Mouse (Mus musculus): ENCODE measurements around the gene Tsc1. TPM values are rescaled to one million over a fixed set of nuclear protein-coding genes. Genes with fewer than 3 reads are reported as not detected.

Gene Tsc1
- polyA plus RNA-seq, 1 experiment from 2014 or later, result 32.4 TPM

DNA sequence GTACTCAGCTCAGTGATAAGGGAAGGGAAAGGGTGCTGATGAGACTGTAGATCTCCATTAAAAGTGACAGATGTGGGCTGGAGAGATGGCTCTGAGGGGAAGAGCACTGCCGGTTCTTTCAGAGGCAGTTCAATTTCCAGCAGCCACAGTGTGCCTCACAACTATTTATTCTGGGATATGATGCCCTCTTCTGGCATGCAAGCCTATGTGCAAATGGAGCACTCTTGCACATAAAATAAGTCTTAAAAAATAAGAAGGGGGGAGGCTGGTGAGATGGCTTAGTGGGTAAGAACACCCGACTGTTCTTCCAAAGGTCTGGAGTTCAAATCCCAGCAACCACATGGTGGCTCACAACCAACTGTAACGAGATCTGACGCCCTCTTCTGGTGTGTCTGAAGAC lies 7.9 kb upstream of the Tsc1 start:
- Histone ChIP-seq H3K4me3 (ENCODE audit: low read depth, low read length) (no peak overlapping the region), H3K9ac (ENCODE audit: low read length) (no peak overlapping the region), H3K9me3 (ENCODE audit: control insufficient read depth, low read length) (no peaks in the 10 kb centered on the region), H3K27ac (ENCODE audit: low read depth, low read length) (no peak overlapping the region), H3K4me1 (replicated peaks; ENCODE audit: control insufficient read depth, insufficient read depth, low read length) (no peaks in the 10 kb centered on the region), H3K27me3 (ENCODE audit: control insufficient read depth, insufficient read depth, low read length) (no peaks in the 10 kb centered on the region), H3K4me2 (ENCODE audit: low read depth, low read length, severe bottlenecking) (no peak overlapping the region), H3K36me3 (ENCODE audit: control insufficient read depth, insufficient read depth, low read length) (no peaks in the 10 kb centered on the region)
- DNase-seq (ENCODE audit: low spot score) (no peak), ATAC-seq (replicated peaks; ENCODE audit: low FRiP score) (no peak)
- WGBS, result 52% methylated on average over 4 of the region's 4 CpGs

DNA sequence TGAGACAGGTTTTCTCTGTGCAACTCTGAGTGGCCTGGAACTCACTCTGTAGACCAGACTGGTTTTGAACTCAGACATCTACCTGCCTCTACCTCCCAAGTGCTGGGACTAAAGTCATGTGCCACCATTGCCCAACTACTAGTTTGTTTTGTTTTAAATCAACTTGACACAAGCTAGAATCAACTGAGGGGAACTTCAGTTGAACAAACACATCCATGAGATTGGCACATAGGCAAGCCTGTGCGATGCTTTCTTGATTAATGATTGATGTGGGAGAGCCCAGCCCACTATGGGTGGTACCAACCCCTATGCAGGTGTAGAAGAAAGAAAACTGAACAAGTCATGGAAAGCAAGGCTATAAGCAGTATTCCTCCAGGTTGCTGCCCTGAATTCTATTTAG lies 5.8 kb upstream of the Tsc1 start:
- H3K36me3 ChIP-seq (ENCODE audit: control insufficient read depth, insufficient read depth, low read length), result no peaks in the 10 kb centered on the region
- DNase-seq (ENCODE audit: low spot score) (no peak), ATAC-seq (replicated peaks; ENCODE audit: low FRiP score) (no peak)
- no peak overlapping the region for H3K9ac ChIP-seq (ENCODE audit: low read length)
- WGBS, result 95% methylated on average over 1 of the region's 1 CpGs
- no peak overlapping the region for H3K27ac ChIP-seq (ENCODE audit: low read depth, low read length)
- no peak overlapping the region for H3K4me2 ChIP-seq (ENCODE audit: low read depth, low read length, severe bottlenecking)
- no peaks in the 10 kb centered on the region for H3K27me3 ChIP-seq (ENCODE audit: control insufficient read depth, insufficient read depth, low read length)
- H3K9me3 ChIP-seq (ENCODE audit: control insufficient read depth, low read length), result no peaks in the 10 kb centered on the region
- H3K4me1 ChIP-seq (replicated peaks; ENCODE audit: control insufficient read depth, insufficient read depth, low read length), result no peaks in the 10 kb centered on the region; the same call in 1 of the 2 replicates
- no peak overlapping the region for H3K4me3 ChIP-seq (ENCODE audit: low read depth, low read length)

DNA sequence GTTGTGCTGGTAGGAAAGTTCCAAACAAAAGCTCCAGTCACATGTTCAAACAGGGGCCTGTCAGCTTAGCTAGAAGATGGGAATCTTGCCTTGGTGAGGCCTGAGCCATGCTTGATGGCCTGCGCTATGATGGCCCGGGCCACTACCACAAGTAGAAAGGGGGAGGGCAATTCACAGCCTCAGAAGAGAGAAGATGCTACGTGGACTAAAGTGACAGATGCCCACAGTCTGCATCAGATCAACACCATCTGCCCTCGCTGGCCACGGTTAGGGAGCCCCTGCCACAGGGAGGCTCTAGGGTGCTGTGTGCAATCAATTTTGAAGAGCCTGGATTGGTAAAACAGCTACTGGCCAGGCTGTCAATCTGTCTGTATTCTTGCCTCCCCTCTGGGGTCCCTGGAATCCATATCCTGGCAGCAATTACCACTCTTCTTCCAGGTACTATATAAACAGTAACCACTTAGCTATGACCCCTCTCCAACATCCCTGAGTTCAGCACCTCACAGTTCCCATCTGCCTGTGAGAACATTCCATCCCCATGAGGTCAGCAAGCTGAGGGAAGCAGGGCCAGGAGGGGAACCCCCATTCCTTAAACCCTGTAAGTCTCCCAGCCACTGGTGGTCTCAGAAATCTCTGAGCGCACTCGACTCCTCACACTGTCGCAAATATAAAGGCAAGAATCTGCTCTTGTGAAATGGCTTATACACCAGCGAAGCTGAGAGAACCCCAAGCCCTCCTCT lies 3.8 kb upstream of the Tsc1 start:
- DNase-seq (ENCODE audit: low spot score), result no peak
- H3K4me1 ChIP-seq (replicated peaks; ENCODE audit: control insufficient read depth, insufficient read depth, low read length), result peaks cover 2% of the 10 kb centered on the region; the same call in 1 of the 2 replicates
- no peak overlapping the region for H3K4me3 ChIP-seq (ENCODE audit: low read depth, low read length)
- 81% methylated on average over 9 of the region's 9 CpGs for WGBS
- H3K36me3 ChIP-seq (ENCODE audit: control insufficient read depth, insufficient read depth, low read length), result no peaks in the 10 kb centered on the region
- no peak overlapping the region for H3K4me2 ChIP-seq (ENCODE audit: low read depth, low read length, severe bottlenecking)
- no peak for ATAC-seq (replicated peaks; ENCODE audit: low FRiP score)
- H3K27ac ChIP-seq (ENCODE audit: low read depth, low read length), result no peak overlapping the region
- no peaks in the 10 kb centered on the region for H3K27me3 ChIP-seq (ENCODE audit: control insufficient read depth, insufficient read depth, low read length)
- H3K9me3 ChIP-seq (ENCODE audit: control insufficient read depth, low read length), result no peaks in the 10 kb centered on the region
- no peak overlapping the region for H3K9ac ChIP-seq (ENCODE audit: low read length)

DNA sequence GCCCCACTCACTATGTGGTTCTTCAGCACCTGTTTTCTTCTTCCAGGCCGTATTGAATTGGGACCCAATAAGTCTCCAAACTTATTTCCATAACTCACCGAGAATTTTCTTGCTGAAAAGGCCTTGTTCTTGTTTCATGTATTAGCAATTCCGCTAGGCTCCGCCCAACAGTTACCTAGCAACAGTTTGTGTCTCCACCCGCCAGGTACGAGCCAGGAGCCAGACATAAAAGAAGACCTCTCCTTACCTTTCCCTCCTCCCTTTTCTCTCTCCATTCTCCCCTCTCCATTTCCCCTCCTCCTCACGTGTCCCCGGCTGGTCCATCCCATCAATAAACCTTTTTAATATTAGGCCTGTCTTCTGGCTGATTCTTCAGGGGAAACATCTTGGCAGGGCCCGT lies 2.7 kb upstream of the Tsc1 start:
- Histone ChIP-seq H3K9ac (ENCODE audit: low read length) (no peak overlapping the region), H3K27ac (ENCODE audit: low read depth, low read length) (no peak overlapping the region), H3K4me2 (ENCODE audit: low read depth, low read length, severe bottlenecking) (peak overlapping the region; percentile 19; the same call in 1 of the 2 replicates), H3K27me3 (ENCODE audit: control insufficient read depth, insufficient read depth, low read length) (no peaks in the 10 kb centered on the region), H3K4me3 (ENCODE audit: low read depth, low read length) (no peak overlapping the region), H3K9me3 (ENCODE audit: control insufficient read depth, low read length) (no peaks in the 10 kb centered on the region), H3K36me3 (ENCODE audit: control insufficient read depth, insufficient read depth, low read length) (no peaks in the 10 kb centered on the region), H3K4me1 (replicated peaks; ENCODE audit: control insufficient read depth, insufficient read depth, low read length) (peaks cover 2% of the 10 kb centered on the region; the same call in 1 of the 2 replicates)
- 13% methylated on average over 9 of the region's 9 CpGs for WGBS
- DNase-seq (ENCODE audit: low spot score), result no peak
- no peak for ATAC-seq (replicated peaks; ENCODE audit: low FRiP score)

DNA sequence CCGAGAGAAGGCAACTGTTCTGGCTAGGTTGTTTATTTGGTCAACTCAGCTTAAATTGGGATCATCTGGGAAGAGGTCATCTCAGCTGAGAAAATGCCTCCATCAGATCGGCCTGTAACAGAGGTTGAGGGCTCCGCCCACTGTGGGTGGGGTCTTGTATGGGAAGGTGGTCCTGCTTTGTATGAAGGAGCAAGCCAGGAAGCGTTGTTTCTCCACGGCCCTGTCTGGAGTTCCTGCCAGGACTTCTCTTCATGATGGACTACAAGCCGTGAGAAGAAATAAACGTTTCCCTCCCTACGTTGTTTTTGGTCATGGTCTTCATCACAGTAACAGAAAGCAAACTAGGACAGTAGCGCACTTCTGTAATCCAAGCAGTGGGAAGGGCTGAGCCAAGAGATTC lies 2.1 kb upstream of the Tsc1 start:
- peaks cover 5% of the 10 kb centered on the region for H3K4me1 ChIP-seq (replicated peaks; ENCODE audit: control insufficient read depth, insufficient read depth, low read length)
- H3K27ac ChIP-seq (ENCODE audit: low read depth, low read length), result no peak overlapping the region
- no peaks in the 10 kb centered on the region for H3K9me3 ChIP-seq (ENCODE audit: control insufficient read depth, low read length)
- 0 out of 2 replicates have a peak overlapping the region, but pooled peaks have one; percentile 14 for H3K9ac ChIP-seq (ENCODE audit: low read length)
- ATAC-seq (replicated peaks; ENCODE audit: low FRiP score) (no peak), DNase-seq (ENCODE audit: low spot score) (peak; percentile 73)
- H3K4me3 ChIP-seq (ENCODE audit: low read depth, low read length), result no peak overlapping the region
- peak overlapping the region; percentile 19; the same call in 1 of the 2 replicates for H3K4me2 ChIP-seq (ENCODE audit: low read depth, low read length, severe bottlenecking)
- H3K27me3 ChIP-seq (ENCODE audit: control insufficient read depth, insufficient read depth, low read length), result no peaks in the 10 kb centered on the region
- WGBS, result 6% methylated on average over 9 of the region's 9 CpGs
- no peaks in the 10 kb centered on the region for H3K36me3 ChIP-seq (ENCODE audit: control insufficient read depth, insufficient read depth, low read length)

DNA sequence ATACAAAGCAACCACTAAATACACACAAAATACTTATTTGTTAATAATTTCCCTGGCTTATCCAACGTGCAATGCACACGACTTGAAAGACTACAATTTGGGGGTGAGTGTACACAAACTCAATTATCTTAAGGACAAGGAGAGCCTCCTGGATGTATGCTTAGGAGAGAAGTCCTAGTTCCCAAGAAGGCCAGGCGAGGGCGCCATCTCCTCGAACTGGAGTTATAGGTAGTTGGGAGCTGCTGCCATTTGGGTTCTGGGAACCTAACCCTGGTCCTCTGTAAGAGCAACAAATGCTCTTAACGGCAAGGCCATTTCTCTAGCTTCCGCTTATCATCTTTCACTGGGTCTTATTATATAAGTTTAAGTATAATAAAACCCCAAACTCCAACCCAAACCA lies 1.2 kb upstream of the Tsc1 start:
- ATAC-seq (replicated peaks; ENCODE audit: low FRiP score), result no peak

DNA sequence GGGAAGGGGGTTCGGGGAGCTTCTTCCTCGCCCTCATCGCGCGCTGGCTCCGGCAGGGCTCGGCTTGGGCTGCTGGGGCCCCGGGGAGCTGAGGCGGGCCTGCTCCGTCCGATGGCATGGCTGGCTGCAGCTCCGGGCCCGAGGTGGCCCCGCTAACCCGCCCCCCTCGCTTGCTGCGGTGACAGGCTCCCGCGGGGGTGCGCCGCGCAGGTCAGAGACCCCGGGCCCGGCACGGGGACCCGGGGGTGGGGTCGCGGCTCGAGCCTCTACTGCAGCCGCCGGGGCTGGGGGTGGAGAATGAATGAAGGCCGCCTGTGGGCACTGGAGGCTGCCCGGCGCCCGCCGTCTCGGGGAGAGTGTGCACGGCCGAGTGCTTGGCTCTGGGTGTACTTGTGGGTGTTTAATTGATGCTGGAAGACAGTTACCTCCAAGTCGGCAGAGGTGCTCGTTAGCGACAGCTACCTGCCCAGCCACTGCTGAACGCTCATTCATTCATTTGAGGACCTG lies 460 bp downstream of the Tsc1 start:
- Histone ChIP-seq H3K36me3 (ENCODE audit: control insufficient read depth, insufficient read depth, low read length) (no peaks in the 10 kb centered on the region), H3K4me1 (replicated peaks; ENCODE audit: control insufficient read depth, insufficient read depth, low read length) (peaks cover 5% of the 10 kb centered on the region), H3K9ac (ENCODE audit: low read length) (peak overlapping the region; percentile 90), H3K27ac (ENCODE audit: low read depth, low read length) (peak overlapping the region; percentile 84), H3K9me3 (ENCODE audit: control insufficient read depth, low read length) (no peaks in the 10 kb centered on the region), H3K4me2 (ENCODE audit: low read depth, low read length, severe bottlenecking) (peak overlapping the region; percentile 81), H3K27me3 (ENCODE audit: control insufficient read depth, insufficient read depth, low read length) (no peaks in the 10 kb centered on the region), H3K4me3 (ENCODE audit: low read depth, low read length) (peak overlapping the region; percentile 100)
- peak; percentile 72 for ATAC-seq (replicated peaks; ENCODE audit: low FRiP score)
- DNase-seq (ENCODE audit: low spot score), result peak; percentile 74
- under 1% methylated on average over 36 of the region's 43 CpGs for WGBS

More for the DNA sequence above, 1.2 kb upstream of the Tsc1 start:
- no peak overlapping the region for H3K4me3 ChIP-seq (ENCODE audit: low read depth, low read length)
- H3K9me3 ChIP-seq (ENCODE audit: control insufficient read depth, low read length), result no peaks in the 10 kb centered on the region
- H3K4me1 ChIP-seq (replicated peaks; ENCODE audit: control insufficient read depth, insufficient read depth, low read length), result peaks cover 5% of the 10 kb centered on the region
- peak; percentile 71 for DNase-seq (ENCODE audit: low spot score)
- no peaks in the 10 kb centered on the region for H3K27me3 ChIP-seq (ENCODE audit: control insufficient read depth, insufficient read depth, low read length)
- H3K9ac ChIP-seq (ENCODE audit: low read length), result no peak overlapping the region
- 52% methylated on average over 7 of the region's 7 CpGs for WGBS
- H3K4me2 ChIP-seq (ENCODE audit: low read depth, low read length, severe bottlenecking), result no peak overlapping the region
- no peaks in the 10 kb centered on the region for H3K36me3 ChIP-seq (ENCODE audit: control insufficient read depth, insufficient read depth, low read length)
- H3K27ac ChIP-seq (ENCODE audit: low read depth, low read length), result no peak overlapping the region

DNA sequence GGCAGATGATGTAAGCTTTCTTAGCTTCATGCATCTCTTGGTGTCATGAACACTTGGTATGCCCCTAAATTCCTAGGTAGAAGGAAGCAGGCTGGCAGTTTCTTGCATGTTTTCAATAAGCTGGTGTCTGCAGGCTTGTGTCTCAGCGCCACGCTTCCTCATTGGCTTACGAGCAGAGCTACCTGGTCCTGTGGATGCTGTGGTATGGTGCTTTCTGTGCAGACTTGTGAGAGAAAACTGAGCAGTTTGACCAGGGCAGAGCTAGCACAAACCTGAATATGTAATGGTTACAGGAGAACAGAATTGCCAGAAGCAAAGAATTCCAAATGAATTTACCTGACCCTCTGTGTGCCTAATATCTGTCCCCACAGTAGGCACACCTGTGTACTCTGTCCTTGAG lies 2.1 kb downstream of the Tsc1 start:
- H3K9me3 ChIP-seq (ENCODE audit: control insufficient read depth, low read length), result no peaks in the 10 kb centered on the region
- H3K4me1 ChIP-seq (replicated peaks; ENCODE audit: control insufficient read depth, insufficient read depth, low read length), result peaks cover 5% of the 10 kb centered on the region
- no peak overlapping the region for H3K9ac ChIP-seq (ENCODE audit: low read length)
- no peak overlapping the region for H3K4me3 ChIP-seq (ENCODE audit: low read depth, low read length)
- 92% methylated on average over 3 of the region's 3 CpGs for WGBS
- no peak overlapping the region for H3K4me2 ChIP-seq (ENCODE audit: low read depth, low read length, severe bottlenecking)
- H3K27ac ChIP-seq (ENCODE audit: low read depth, low read length), result no peak overlapping the region
- no peaks in the 10 kb centered on the region for H3K36me3 ChIP-seq (ENCODE audit: control insufficient read depth, insufficient read depth, low read length)
- DNase-seq (ENCODE audit: low spot score) (no peak), ATAC-seq (replicated peaks; ENCODE audit: low FRiP score) (no peak)
- H3K27me3 ChIP-seq (ENCODE audit: control insufficient read depth, insufficient read depth, low read length), result no peaks in the 10 kb centered on the region

DNA sequence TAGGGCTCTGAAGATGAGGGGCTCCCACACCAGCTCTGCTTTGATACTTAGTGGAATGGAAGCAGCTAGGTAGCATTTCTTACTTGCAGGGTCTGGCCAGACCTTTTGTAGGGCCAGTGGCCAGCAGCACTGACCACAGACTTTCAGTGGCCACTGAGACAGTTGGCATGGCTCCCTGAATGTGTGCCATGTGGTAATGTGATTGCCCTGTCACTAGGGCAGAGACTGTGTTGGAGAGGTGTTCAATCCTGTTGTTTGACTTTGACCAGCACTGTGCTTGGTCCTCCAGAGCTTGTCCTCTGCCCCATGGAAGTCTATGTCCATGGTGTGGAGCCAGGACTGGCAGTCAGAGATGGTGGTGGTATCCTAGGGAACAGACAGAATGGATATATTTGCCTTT lies 9.5 kb downstream of the Tsc1 start:
- no peaks in the 10 kb centered on the region for H3K4me1 ChIP-seq (replicated peaks; ENCODE audit: control insufficient read depth, insufficient read depth, low read length)
- no peak for ATAC-seq (replicated peaks; ENCODE audit: low FRiP score)
- no peak overlapping the region for H3K4me2 ChIP-seq (ENCODE audit: low read depth, low read length, severe bottlenecking)

More for the DNA sequence above, 9.5 kb downstream of the Tsc1 start:
- no peak for DNase-seq (ENCODE audit: low spot score)
- H3K4me3 ChIP-seq (ENCODE audit: low read depth, low read length), result no peak overlapping the region
- H3K27ac ChIP-seq (ENCODE audit: low read depth, low read length), result no peak overlapping the region
- no peaks in the 10 kb centered on the region for H3K9me3 ChIP-seq (ENCODE audit: control insufficient read depth, low read length)
- no peaks in the 10 kb centered on the region for H3K36me3 ChIP-seq (ENCODE audit: control insufficient read depth, insufficient read depth, low read length)
- no peaks in the 10 kb centered on the region for H3K27me3 ChIP-seq (ENCODE audit: control insufficient read depth, insufficient read depth, low read length)
- H3K9ac ChIP-seq (ENCODE audit: low read length), result no peak overlapping the region

All from forebrain, embryonic 11.5 days (tissue).